Mouse (Mus musculus) G1E (cell line): ENCODE data around the gene Adipor2.

Experiments
- CTCF ChIP-seq: IDR thresholded peaks from 2 replicates; pipeline ENCODE4 v1.5.1; 2012; ENCODE audit warnings: low read depth, low read length, inconsistent platforms, mixed read lengths
- POLR2AphosphoS5 ChIP-seq: IDR thresholded peaks from 2 replicates; pipeline ENCODE4 v1.6.1; 2012; ENCODE audit warnings: low read depth, low read length, inconsistent platforms; ENCODE audit not compliant: insufficient replicate concordance

DNA sequence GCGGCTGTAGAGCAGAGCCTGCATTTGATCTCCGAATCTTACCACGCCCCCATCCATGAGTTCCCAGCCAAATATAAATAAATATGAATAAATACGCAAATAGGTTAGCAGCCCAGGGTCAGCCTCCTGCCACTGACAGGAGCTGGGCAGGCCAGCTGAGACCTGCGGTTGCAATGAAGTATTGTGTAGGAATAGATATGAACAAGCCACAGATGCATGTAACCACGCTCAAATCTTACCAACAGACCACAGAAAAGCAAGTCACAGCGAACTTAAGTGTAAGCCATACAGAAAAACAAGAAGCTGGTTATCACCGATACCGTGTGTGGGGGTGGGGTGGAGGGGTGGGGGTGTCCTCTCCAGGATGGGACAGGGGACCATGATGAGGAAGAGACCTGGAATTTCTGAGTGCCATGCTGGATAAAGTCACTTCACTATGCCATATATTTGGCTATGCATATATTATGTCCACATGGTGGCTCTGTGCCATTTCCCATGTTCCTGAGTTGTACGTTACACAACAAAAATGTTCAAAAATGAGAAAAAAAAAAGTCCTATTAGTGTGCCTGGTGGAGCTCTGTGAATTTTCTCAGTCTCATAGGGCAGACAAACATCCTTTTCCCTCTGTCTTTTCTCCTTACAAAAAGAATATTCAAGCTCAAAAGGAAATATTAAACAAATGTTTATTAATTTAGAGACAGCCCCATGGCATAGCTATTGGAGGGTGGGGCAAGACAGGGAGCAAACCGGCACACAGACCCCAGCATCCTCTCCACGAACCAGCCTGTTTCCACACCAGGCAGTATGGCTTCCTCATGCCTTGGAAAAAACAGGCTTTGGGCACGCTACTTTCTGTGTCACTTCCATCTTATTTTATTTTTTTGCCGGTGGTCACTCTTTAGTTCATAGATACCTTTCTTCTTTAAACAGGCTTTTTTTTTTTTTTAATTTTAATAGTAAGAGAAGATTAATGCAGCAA lies 33.8 kb upstream of the Adipor2 start:
- TF ChIP-seq CTCF: no peak
- TF ChIP-seq POLR2AphosphoS5: no peak
